Mouse (Mus musculus): ENCODE data around the gene Mgat1. TPM values are rescaled to one million over a fixed set of nuclear protein-coding genes. Genes with fewer than 3 reads are reported as not detected.
"Not testable (repeated sequence)": the region's sequence is repeated elsewhere in the genome, so short reads cannot be mapped to it uniquely, and the experiment has no call there.

Mgat1 gene
- polyA plus RNA-seq, 1 experiment, result 44.5 TPM

DNA sequence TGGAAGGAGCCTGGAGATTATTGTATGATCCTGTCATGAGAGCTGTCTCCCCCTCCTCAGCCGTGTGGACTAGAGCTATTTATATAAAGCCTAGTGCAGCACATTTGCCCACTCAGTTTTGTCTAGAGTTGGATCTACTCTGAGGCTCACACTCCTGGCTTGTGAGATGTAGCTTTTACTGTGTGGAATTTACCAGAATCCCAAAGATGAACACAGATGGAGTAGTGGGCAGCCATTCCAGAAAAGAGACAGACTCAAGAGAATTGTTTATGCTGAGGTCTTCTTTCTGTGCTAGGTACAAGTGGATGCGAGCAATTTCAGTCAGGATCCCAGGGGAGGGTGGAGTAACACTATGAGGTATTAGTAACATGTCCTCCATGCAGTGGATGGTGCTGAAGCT, 43.3 kb downstream of the Mgat1 start:
- Histone ChIP-seq H3K79me2 (ENCODE audit: control insufficient read depth, insufficient read depth) (no peaks in the 10 kb centered on the region), H3ac (ENCODE audit: control insufficient read depth, insufficient read length, low read depth) (no peak overlapping the region), H3K4me3 (ENCODE audit: insufficient read depth, poor library complexity, severe bottlenecking) (no peak overlapping the region), H3K79me3 (ENCODE audit: low read depth) (no peaks in the 10 kb centered on the region), H3K27me3 (ENCODE audit: control insufficient read depth, insufficient read depth, insufficient read length) (peaks cover 10% of the 10 kb centered on the region), H3K36me3 (ENCODE audit: control insufficient read depth, insufficient read depth) (no peaks in the 10 kb centered on the region)
- TF ChIP-seq USF1 (IDR thresholded peaks at IDR 0.05; ENCODE audit: low read depth) (no peak), MYOG (IDR thresholded peaks at IDR 0.05; ENCODE audit: control insufficient read depth, extremely low read depth, insufficient read length) (no peak), MAX (IDR thresholded peaks at IDR 0.05) (no peak), CTCF (IDR thresholded peaks at IDR 0.05; ENCODE audit: control insufficient read depth, insufficient read depth, insufficient read length) (no peak), FOSL1 (IDR thresholded peaks at IDR 0.05; ENCODE audit: insufficient read depth, low read length, poor library complexity, severe bottlenecking) (no peak), CEBPB (IDR thresholded peaks at IDR 0.05; ENCODE audit: low read depth) (no peak), MYOD1 (IDR thresholded peaks at IDR 0.05; ENCODE audit: control insufficient read depth, insufficient read length, low read depth) (no peak)

- H3K79me3 ChIP-seq (ENCODE audit: low read depth), result no peaks in the 10 kb centered on the region
- H3K79me2 ChIP-seq (ENCODE audit: control insufficient read depth, insufficient read depth), result no peaks in the 10 kb centered on the region
- H3K36me3 ChIP-seq (ENCODE audit: control insufficient read depth, insufficient read depth), result no peaks in the 10 kb centered on the region
- H3K4me3 ChIP-seq (ENCODE audit: insufficient read depth, poor library complexity, severe bottlenecking), result no peak overlapping the region
- H3K27me3 ChIP-seq (ENCODE audit: control insufficient read depth, insufficient read depth, insufficient read length), result peaks cover 10% of the 10 kb centered on the region
- no peak for TF ChIP-seq MYOG (IDR thresholded peaks at IDR 0.05; ENCODE audit: control insufficient read depth, extremely low read depth, insufficient read length)
- no peak for TF ChIP-seq USF1 (IDR thresholded peaks at IDR 0.05; ENCODE audit: low read depth)
- no peak for TF ChIP-seq CTCF (IDR thresholded peaks at IDR 0.05; ENCODE audit: control insufficient read depth, insufficient read depth, insufficient read length)
- TF ChIP-seq FOSL1 (IDR thresholded peaks at IDR 0.05; ENCODE audit: insufficient read depth, low read length, poor library complexity, severe bottlenecking), result no peak
- no peak for TF ChIP-seq CEBPB (IDR thresholded peaks at IDR 0.05; ENCODE audit: low read depth)
- TF ChIP-seq MAX (IDR thresholded peaks at IDR 0.05), result no peak
- TF ChIP-seq MYOD1 (IDR thresholded peaks at IDR 0.05; ENCODE audit: control insufficient read depth, insufficient read length, low read depth), result no peak
- no peak overlapping the region for H3ac ChIP-seq (ENCODE audit: control insufficient read depth, insufficient read length, low read depth)
These were observed 48.8 kb downstream of the Mgat1 start for GRCm38 (mm10) chr11:49292777-49293176.

DNA sequence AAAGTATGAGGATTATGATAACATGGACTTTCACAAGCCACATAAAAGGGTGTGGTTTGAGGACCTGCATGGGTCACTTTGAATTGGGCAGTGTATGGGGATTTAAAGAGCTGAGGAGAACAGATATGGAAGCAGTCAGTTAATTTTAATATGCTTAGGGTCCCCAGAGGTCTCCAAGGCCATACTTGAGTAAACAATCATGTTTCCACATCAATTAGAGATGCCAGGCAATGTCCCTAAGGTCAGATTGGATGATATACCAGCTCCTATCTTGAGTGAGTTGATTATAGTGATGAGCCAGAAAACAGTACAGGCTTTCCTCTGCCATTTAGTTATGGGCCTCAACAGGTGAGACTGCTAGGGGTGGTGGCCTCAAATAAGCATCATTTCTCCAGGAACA, 60.5 kb downstream of the Mgat1 start, which contains the start of gene Olfr10:
TSS of gene Olfr10 (plus strand) at position 301 of the 400 bp plus-strand sequence.
- no peaks in the 10 kb centered on the region for H3K79me3 ChIP-seq (ENCODE audit: low read depth)
- no peaks in the 10 kb centered on the region for H3K27me3 ChIP-seq (ENCODE audit: control insufficient read depth, insufficient read depth, insufficient read length)
- no peaks in the 10 kb centered on the region for H3K79me2 ChIP-seq (ENCODE audit: control insufficient read depth, insufficient read depth)
- H3K36me3 ChIP-seq (ENCODE audit: control insufficient read depth, insufficient read depth), result no peaks in the 10 kb centered on the region
- no peak for TF ChIP-seq USF1 (IDR thresholded peaks at IDR 0.05; ENCODE audit: low read depth)
- TF ChIP-seq CEBPB (IDR thresholded peaks at IDR 0.05; ENCODE audit: low read depth), result no peak
- no peak for TF ChIP-seq MYOG (IDR thresholded peaks at IDR 0.05; ENCODE audit: control insufficient read depth, extremely low read depth, insufficient read length)
- TF ChIP-seq CTCF (IDR thresholded peaks at IDR 0.05; ENCODE audit: control insufficient read depth, insufficient read depth, insufficient read length), result no peak
- no peak for TF ChIP-seq MAX (IDR thresholded peaks at IDR 0.05)
- no peak for TF ChIP-seq MYOD1 (IDR thresholded peaks at IDR 0.05; ENCODE audit: control insufficient read depth, insufficient read length, low read depth)
- no peak within 1 kb of the TSS for H3ac ChIP-seq (ENCODE audit: control insufficient read depth, insufficient read length, low read depth)
- no peak within 1 kb of the TSS for H3K4me3 ChIP-seq (ENCODE audit: insufficient read depth, poor library complexity, severe bottlenecking)

DNA sequence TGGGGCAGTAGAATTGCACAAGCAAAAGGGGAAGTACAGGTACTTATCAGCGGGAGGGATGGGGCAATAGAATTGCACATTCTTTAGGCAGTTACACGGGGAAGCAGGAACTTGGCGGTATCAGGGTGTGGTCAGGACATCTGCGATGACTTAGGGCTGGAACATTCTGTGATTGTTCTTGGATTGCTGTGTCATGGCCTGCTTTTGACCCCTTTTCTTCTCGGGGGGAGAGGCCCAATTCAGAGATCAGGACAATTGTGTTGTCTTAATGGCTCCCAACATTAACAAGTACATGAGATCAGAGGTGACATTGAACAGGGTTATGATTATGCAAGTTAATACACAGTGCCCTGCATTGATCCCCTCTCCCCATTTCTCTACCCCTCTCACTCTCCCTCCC, 64.6 kb downstream of the Mgat1 start:
- not testable (repeated sequence) for H3K36me3 ChIP-seq (ENCODE audit: control insufficient read depth, insufficient read depth); H3K27me3 ChIP-seq (ENCODE audit: control insufficient read depth, insufficient read depth, insufficient read length); H3ac ChIP-seq (ENCODE audit: control insufficient read depth, insufficient read length, low read depth); H3K79me2 ChIP-seq (ENCODE audit: control insufficient read depth, insufficient read depth); H3K4me3 ChIP-seq (ENCODE audit: insufficient read depth, poor library complexity, severe bottlenecking); H3K79me3 ChIP-seq (ENCODE audit: low read depth)

Other genes starting within 250 kb of the Mgat1 start
- gene 9930111J21Rik2, start 192.9 kb upstream of the Mgat1 start, polyA plus RNA-seq (2012; fragmentation: generic; extraction: Trizol), result 0.20 TPM
- 0.12 TPM for gene Tgtp2, start 180.0 kb upstream of the Mgat1 start, polyA plus RNA-seq (2012; fragmentation: generic; extraction: Trizol)
- gene Ifi47, start 167.6 kb upstream of the Mgat1 start, polyA plus RNA-seq (2012; fragmentation: generic; extraction: Trizol), result 1.7 TPM
- not detected for gene Olfr1396, start 129.3 kb upstream of the Mgat1 start, polyA plus RNA-seq (2012; fragmentation: generic; extraction: Trizol)
- not detected for gene Olfr1395, start 101.9 kb upstream of the Mgat1 start, polyA plus RNA-seq (2012; fragmentation: generic; extraction: Trizol)
- gene Olfr1394, start 89.8 kb upstream of the Mgat1 start, polyA plus RNA-seq (2012; fragmentation: generic; extraction: Trizol), result not detected
- gene Btnl9, start 57.0 kb upstream of the Mgat1 start, polyA plus RNA-seq (2012; fragmentation: generic; extraction: Trizol), result not detected
- 3.3 TPM for gene Zfp62, start 40.9 kb upstream of the Mgat1 start, polyA plus RNA-seq (2012; fragmentation: generic; extraction: Trizol)
- not detected for gene Olfr1393, start 34.1 kb downstream of the Mgat1 start, polyA plus RNA-seq (2012; fragmentation: generic; extraction: Trizol)
- not detected for gene Olfr1392, start 41.1 kb downstream of the Mgat1 start, polyA plus RNA-seq (2012; fragmentation: generic; extraction: Trizol)
- gene Olfr10, start 60.5 kb downstream of the Mgat1 start, polyA plus RNA-seq (2012; fragmentation: generic; extraction: Trizol), result not detected
- gene Olfr1391, start 78.6 kb downstream of the Mgat1 start, polyA plus RNA-seq (2012; fragmentation: generic; extraction: Trizol), result not detected
- not detected for gene Olfr1390, start 91.0 kb downstream of the Mgat1 start, polyA plus RNA-seq (2012; fragmentation: generic; extraction: Trizol)
- not detected for gene Olfr1389, start 178.9 kb downstream of the Mgat1 start, polyA plus RNA-seq (2012; fragmentation: generic; extraction: Trizol)
- not detected for gene Olfr1388, start 192.4 kb downstream of the Mgat1 start, polyA plus RNA-seq (2012; fragmentation: generic; extraction: Trizol)
- gene Olfr1387, start 211.2 kb downstream of the Mgat1 start, polyA plus RNA-seq (2012; fragmentation: generic; extraction: Trizol), result not detected
- gene Olfr1386, start 220.9 kb downstream of the Mgat1 start, polyA plus RNA-seq (2012; fragmentation: generic; extraction: Trizol), result not detected
- not detected for gene Olfr1385, start 244.9 kb downstream of the Mgat1 start, polyA plus RNA-seq (2012; fragmentation: generic; extraction: Trizol)

Measured in C2C12 (cell line).